Mouse (Mus musculus) macrophage (primary cell): ENCODE results near the gene Gm5150. TPM values are rescaled to one million over a fixed set of nuclear protein-coding genes. Genes with fewer than 3 reads are reported as not detected.
A peak's percentile ranks its signal among the peaks of the same experiment; 100 is the strongest.
"Not testable (repeated sequence)": the region's sequence is repeated elsewhere in the genome, so short reads cannot be mapped to it uniquely, and the experiment has no call there.

Source experiments
- H3K27ac ChIP-seq: fragments of 350-480 bp; formaldehyde crosslinking; 2 replicates; pipeline ENCODE4 v1.9.0; 2021
- H3K36me3 ChIP-seq: fragments of 350-480 bp; formaldehyde crosslinking; 2 replicates; pipeline ENCODE4 v1.9.0; 2021; ENCODE audit errors: inconsistent target
- H3K4me3 ChIP-seq: fragments of 350-480 bp; formaldehyde crosslinking; 2 replicates; pipeline ENCODE4 v1.9.0; 2021; ENCODE audit errors: inconsistent target
- H3K79me2 ChIP-seq: fragments of 350-480 bp; formaldehyde crosslinking; 2 replicates; pipeline ENCODE4 v1.9.0; 2021; ENCODE audit errors: inconsistent target
- WGBS: methylation state at CpG from one replicate; pipeline ENCODE4 v1.1.7; 2026; ENCODE audit warnings: inconsistent platforms; ENCODE audit not compliant: missing documents; 5-methylcytosine and 5-hydroxymethylcytosine counted together
- polyA plus RNA-seq: library from polyadenylated mRNA; stranded (reverse); fragments of 250-400 nt; gene quantifications from 3 replicates; pipeline ENCODE4 v1.2.4, GENCODE M21; 2018; ENCODE audit warnings: inconsistent platforms
- total RNA-seq, 78 experiments: library from RNA; depleted of rRNA; stranded (reverse); fragments of 250-400 nt; gene quantifications; 1 replicate in 9 of 78; 2 replicates in 24 of 78; 3 replicates in 43 of 78; 4 replicates in 2 of 78; pipeline ENCODE4 v1.2.4; 2018; ENCODE audit warnings: inconsistent platforms in 56 of 78

Gene Gm5150
- 1 to 10 TPM in 19 of 26 experiments, not detected in 7; 1.1 to 5.0 (median 2.0) TPM for total RNA-seq (2018; cell fraction: chromatin; rRNA removed)
- total RNA-seq (2018; cell fraction: cytosol; rRNA removed), result 1 to 10 TPM in 25 of 26 experiments, under 1 TPM in 1; 0.74 to 4.4 (median 2.1) TPM
- 1 to 10 TPM in 23 of 26 experiments, under 1 TPM in 1, not detected in 2; 0.52 to 9.8 (median 2.5) TPM for total RNA-seq (2018; cell fraction: nucleus; rRNA removed)
- 2.7 to 4.3 TPM (median 2.8 TPM) in 3 replicates for polyA plus RNA-seq

GRCm38 (mm10) chr3:16006215-16006614 is at the start of gene Gm5150:
Gm5150 (minus strand) TSS chr3:16006437.
- Histone ChIP-seq H3K27ac (peak within 1 kb of the TSS; percentile 73), H3K36me3 (no peaks in the 10 kb centered on the region), H3K79me2 (no peaks in the 10 kb centered on the region), H3K4me3 (no peak within 1 kb of the TSS)
- WGBS, result 14% methylated on average over 2 of the region's 2 CpGs

DNA sequence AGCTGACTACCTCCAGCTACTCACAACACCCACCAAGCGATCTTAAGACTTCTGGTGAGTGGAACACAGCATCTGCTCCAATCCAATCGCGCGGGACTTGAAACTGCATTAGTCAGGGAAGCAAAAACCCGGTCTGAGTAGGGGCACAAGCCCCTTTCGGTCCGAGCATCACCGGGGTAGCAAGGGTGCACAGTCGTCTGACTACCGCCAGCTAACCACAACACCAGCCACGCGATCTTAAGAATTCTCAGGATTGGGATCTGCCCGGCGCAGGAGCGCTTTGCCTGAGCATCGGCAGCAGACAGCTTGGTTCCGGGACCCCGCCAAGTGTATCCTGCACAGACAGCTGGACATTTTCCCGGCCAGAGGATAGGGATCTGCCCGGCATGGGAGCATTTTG is 45.5 kb upstream of the Gm5150 start:
- not testable (repeated sequence) for H3K36me3 ChIP-seq, H3K27ac ChIP-seq, H3K4me3 ChIP-seq, H3K79me2 ChIP-seq
- WGBS, result 77% methylated on average over 14 of the region's 20 CpGs

GRCm38 (mm10) chr3:16047288-16047687 is 41.1 kb upstream of the Gm5150 start:
- WGBS, result 25% methylated on average over 4 of the region's 4 CpGs
- no peaks in the 10 kb centered on the region for H3K36me3 ChIP-seq
- H3K27ac ChIP-seq, result no peak overlapping the region
- H3K4me3 ChIP-seq, result no peak overlapping the region
- no peaks in the 10 kb centered on the region for H3K79me2 ChIP-seq

GRCm38 (mm10) chr3:16043315-16043714 is 37.1 kb upstream of the Gm5150 start:
- H3K36me3 ChIP-seq, result no peaks in the 10 kb centered on the region
- no peaks in the 10 kb centered on the region for H3K79me2 ChIP-seq
- no peak overlapping the region for H3K27ac ChIP-seq
- no peak overlapping the region for H3K4me3 ChIP-seq
- 0% methylated on average over 1 of the region's 1 CpGs for WGBS

GRCm38 (mm10) chr3:16024988-16025387 is 18.8 kb upstream of the Gm5150 start:
- WGBS, result 14% methylated on average over 1 of the region's 6 CpGs
- not testable (repeated sequence) for H3K79me2 ChIP-seq, H3K27ac ChIP-seq, H3K4me3 ChIP-seq, H3K36me3 ChIP-seq

GRCm38 (mm10) chr3:16022214-16022613 is 16.0 kb upstream of the Gm5150 start:
- H3K79me2 ChIP-seq, result no peaks in the 10 kb centered on the region
- no peak overlapping the region for H3K27ac ChIP-seq
- H3K4me3 ChIP-seq, result no peak overlapping the region
- WGBS, result 0% methylated on average over 1 of the region's 1 CpGs
- H3K36me3 ChIP-seq, result no peaks in the 10 kb centered on the region

DNA sequence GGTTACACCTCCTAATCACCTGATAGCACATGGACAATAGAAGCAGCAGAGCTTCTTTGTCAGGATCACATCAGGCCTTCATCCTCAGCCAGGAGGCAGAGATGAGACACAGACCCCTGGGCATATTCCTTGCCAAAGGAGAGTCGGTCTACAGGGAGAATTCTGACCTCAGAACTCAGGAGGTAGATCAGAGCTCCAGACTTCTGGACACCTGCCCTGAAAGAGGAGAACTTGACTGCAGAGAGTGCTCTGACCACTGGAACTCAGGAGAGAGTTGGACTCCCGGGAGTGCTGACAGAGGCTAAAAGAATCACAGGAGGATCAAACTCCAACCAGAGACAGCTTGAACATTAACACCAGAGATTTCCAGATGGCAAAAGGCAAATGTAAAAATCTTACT is 8.2 kb upstream of the Gm5150 start:
- H3K79me2 ChIP-seq, H3K4me3 ChIP-seq, H3K27ac ChIP-seq, H3K36me3 ChIP-seq: not testable (repeated sequence)
- 91% methylated on average over 2 of the region's 2 CpGs for WGBS

DNA sequence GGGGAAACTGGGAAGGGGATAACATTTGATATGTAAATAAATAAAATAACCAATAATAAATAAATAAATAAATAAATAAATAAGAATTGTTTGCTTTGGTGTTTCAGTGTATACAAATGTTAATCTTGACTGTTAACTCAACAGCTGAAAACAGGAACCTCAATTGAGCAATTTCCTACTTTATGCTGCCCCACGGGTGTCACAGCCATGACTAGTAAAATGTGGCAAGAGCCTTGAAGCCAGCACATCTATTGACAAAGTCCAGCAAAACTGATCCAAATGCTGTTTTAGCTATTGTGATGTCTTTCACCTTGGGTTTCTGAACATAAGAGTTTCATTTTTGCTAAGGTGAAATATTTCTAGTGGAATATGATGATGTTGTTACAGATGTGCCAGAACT is 1.6 kb upstream of the Gm5150 start:
- Histone ChIP-seq H3K36me3 (no peaks in the 10 kb centered on the region), H3K27ac (peak overlapping the region; percentile 73), H3K4me3 (no peak overlapping the region), H3K79me2 (no peaks in the 10 kb centered on the region)
- 0% methylated on average over 1 of the region's 1 CpGs for WGBS

- 96% methylated on average over 3 of the region's 3 CpGs for WGBS
- Histone ChIP-seq H3K27ac (no peak overlapping the region), H3K36me3 (no peaks in the 10 kb centered on the region), H3K4me3 (no peak overlapping the region), H3K79me2 (no peaks in the 10 kb centered on the region)
Measured at GRCm38 (mm10) chr3:16003890-16004633, 2.2 kb downstream of the Gm5150 start.

- H3K4me3 ChIP-seq, H3K36me3 ChIP-seq, H3K79me2 ChIP-seq, H3K27ac ChIP-seq: not testable (repeated sequence)
- WGBS, result 95% methylated on average over 3 of the region's 3 CpGs
Measured at GRCm38 (mm10) chr3:15999479-15999878, 6.8 kb downstream of the Gm5150 start.

GRCm38 (mm10) chr3:15982216-15982615 is 24.0 kb downstream of the Gm5150 start:
- H3K27ac ChIP-seq, result no peak overlapping the region
- WGBS, result 78% methylated on average over 3 of the region's 3 CpGs

DNA sequence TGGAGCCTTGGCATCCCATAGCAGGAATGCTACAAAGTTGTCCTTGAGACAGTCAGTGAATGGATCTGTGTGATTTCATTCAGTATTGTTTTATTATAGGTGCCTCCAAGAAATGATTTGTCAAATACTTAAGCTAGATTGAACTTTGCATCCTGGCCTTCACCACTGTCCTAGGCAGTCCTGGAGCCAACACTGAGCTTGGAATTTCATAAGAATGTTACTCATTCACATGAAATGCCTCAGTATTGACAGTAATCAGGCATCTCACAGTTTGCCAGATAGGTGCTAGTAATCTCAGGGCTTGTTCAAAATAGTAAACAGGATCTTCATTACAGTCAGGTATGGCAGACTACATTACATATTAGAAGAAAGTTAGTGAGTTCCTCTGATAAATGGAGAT is 49.3 kb downstream of the Gm5150 start:
- H3K36me3 ChIP-seq, result no peaks in the 10 kb centered on the region
- no peak overlapping the region for H3K27ac ChIP-seq
- no peak overlapping the region for H3K4me3 ChIP-seq

More at GRCm38 (mm10) chr3:15982216-15982615, 24.0 kb downstream of the Gm5150 start:
- Histone ChIP-seq H3K4me3 (no peak overlapping the region), H3K79me2 (no peaks in the 10 kb centered on the region), H3K36me3 (no peaks in the 10 kb centered on the region)

More for the DNA sequence above, 49.3 kb downstream of the Gm5150 start:
- H3K79me2 ChIP-seq, result no peaks in the 10 kb centered on the region

Other genes starting within 250 kb of the Gm5150 start
- 3.5 to 5.6 TPM (median 3.9 TPM) in 3 replicates for gene Sirpb1c, start 157.9 kb downstream of the Gm5150 start, polyA plus RNA-seq